Mouse (Mus musculus) G1E (cell line): ENCODE measurements at regions not wholly inside any gene's neighbourhood (a gene's known extent, or its start where the extent isn't known, plus 50 kb on each side); places are given as distances from the start of the nearest gene placed in this dataset.

Experiments
- CTCF ChIP-seq: IDR thresholded peaks from 2 replicates; pipeline ENCODE4 v1.5.1; 2012; ENCODE audit warnings: low read depth, low read length, inconsistent platforms, mixed read lengths
- GATA1 ChIP-seq: IDR thresholded peaks from 2 replicates; pipeline ENCODE4 v1.6.1; 2012; ENCODE audit warnings: borderline replicate concordance, low read length, inconsistent platforms, mixed read lengths

GRCm38 (mm10) chr9:122655583-122655982, 91.6 kb upstream of the Topaz1 start:
- TF ChIP-seq CTCF (no peak), GATA1 (no peak)
